Mouse (Mus musculus): ENCODE results near the gene Ptprn2. TPM values are rescaled to one million over a fixed set of nuclear protein-coding genes. Genes with fewer than 3 reads are reported as not detected.
A peak's percentile ranks its signal among the peaks of the same experiment; 100 is the strongest.

The Ptprn2 gene
- polyA plus RNA-seq, 1 experiment: 0.95 TPM

DNA sequence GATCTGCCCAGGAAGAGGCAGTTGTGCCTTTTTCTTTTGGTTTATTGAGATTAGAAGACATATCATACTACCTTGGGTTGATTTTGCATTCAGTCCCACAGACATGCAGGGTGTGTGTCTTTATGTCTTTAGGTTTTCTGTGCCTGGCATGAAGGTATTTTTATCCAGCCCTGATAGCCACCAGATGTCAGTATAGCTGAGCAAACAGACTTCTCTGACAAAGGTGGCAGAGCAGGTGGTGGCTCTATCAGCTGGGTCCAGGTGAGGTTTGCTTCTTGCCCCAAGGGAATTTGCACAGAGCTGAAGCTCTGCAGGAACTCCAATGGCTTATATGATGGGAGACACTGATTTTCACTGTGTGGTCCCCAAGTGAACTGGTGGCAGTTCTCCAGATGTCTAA is 161.3 kb downstream of the Ptprn2 start:
- Histone ChIP-seq H3K4me3 (replicated peaks; ENCODE audit: extremely low read depth, low read depth, low read length) (no peak overlapping the region), H3K4me1 (ENCODE audit: control insufficient read depth, insufficient read depth, low read length) (no peaks in the 10 kb centered on the region)
- TF ChIP-seq CTCF (IDR thresholded peaks at IDR 0.05; ENCODE audit: insufficient read depth, low read length) (no peak), POLR2A (IDR thresholded peaks at IDR 0.05; ENCODE audit: borderline replicate concordance, extremely low read depth, low read depth, low read length) (no peak)
- no peak for DNase-seq

DNA sequence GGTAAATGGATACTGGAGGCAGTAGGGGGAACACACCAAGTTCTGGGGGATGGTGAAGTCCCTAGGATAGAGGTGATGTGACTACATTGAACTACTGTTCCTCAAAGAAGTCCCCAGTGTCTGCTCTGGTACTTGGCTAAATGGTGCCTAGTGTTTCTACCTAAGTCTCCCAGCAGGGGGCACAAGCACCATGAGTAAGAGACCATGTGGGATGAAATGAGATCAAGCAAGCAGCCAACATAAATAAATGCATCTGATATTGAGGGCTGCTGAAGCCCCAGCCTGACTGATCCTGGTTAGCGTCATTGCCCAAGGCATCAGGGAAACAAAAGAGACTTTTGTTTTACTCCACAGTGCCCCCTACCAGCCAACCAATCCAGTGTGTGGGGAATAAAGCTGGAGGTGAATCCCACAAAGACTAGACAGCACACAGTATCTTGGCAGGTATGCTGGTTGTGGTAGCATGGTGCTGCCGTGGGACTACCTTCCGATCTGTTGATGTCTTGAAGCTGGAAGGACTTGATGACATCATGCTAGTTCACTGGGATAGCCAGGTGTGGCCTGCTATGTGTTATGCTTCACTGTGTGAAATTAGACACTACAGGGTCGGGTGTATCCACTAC is 163.2 kb downstream of the Ptprn2 start:
- no peak overlapping the region for H3K4me3 ChIP-seq (replicated peaks; ENCODE audit: extremely low read depth, low read depth, low read length)
- peak; percentile 19 for DNase-seq
- TF ChIP-seq CTCF (IDR thresholded peaks at IDR 0.05; ENCODE audit: insufficient read depth, low read length) (0 out of 2 replicates have a peak, but pooled peaks have one; percentile 10), POLR2A (IDR thresholded peaks at IDR 0.05; ENCODE audit: borderline replicate concordance, extremely low read depth, low read depth, low read length) (no peak)
- H3K4me1 ChIP-seq (ENCODE audit: control insufficient read depth, insufficient read depth, low read length): no peaks in the 10 kb centered on the region
- 60% methylated on average over 4 of the region's 4 CpGs for WGBS

DNA sequence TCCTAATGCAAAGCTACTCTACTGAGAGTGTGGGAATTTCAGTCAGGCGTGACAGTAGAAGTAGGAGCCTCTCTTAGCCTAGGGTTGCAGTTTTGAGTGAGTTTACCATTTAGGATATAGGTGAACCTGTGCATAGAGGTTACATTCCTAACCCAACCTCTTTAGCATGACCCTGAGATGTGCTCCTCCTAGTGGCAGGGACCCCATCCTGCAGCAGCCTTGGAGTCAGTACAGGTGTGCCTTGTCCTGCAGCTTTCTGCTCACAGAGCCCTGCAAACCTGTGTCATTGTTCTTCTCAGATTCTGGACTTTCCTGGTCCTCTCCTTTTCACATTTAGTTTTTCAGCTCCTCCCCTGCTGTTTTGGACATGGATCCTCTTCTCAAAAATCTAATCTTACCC is 168.2 kb downstream of the Ptprn2 start:
- no peak for DNase-seq
- no peaks in the 10 kb centered on the region for H3K4me1 ChIP-seq (ENCODE audit: control insufficient read depth, insufficient read depth, low read length)
- 85% methylated on average over 1 of the region's 1 CpGs for WGBS
- no peak overlapping the region for H3K4me3 ChIP-seq (replicated peaks; ENCODE audit: extremely low read depth, low read depth, low read length)
- TF ChIP-seq CTCF (IDR thresholded peaks at IDR 0.05; ENCODE audit: insufficient read depth, low read length) (peak; percentile 36; the same call in 1 of the 2 replicates), POLR2A (IDR thresholded peaks at IDR 0.05; ENCODE audit: borderline replicate concordance, extremely low read depth, low read depth, low read length) (no peak)

DNA sequence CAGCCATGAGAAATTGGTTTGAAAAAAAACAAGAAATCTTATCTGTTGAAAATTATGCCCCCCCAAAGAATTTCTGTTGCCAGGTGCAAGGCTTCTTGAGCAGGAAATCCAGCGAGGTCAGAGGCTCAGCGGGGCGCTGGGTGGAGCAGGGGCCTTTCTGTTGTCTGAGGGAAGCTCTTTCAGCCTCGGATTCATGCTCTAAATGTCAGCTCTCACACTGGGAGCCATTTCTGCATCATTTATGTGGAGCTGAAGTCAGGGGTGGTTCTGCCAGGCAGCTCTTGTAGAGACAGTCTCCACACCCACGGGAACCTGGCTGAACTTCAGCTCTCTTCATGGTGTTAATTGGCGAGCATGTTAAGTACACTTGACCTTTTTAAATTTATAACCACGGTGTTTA is 174.6 kb downstream of the Ptprn2 start:
- no peaks in the 10 kb centered on the region for H3K4me1 ChIP-seq (ENCODE audit: control insufficient read depth, insufficient read depth, low read length)
- no peak overlapping the region for H3K4me3 ChIP-seq (replicated peaks; ENCODE audit: extremely low read depth, low read depth, low read length)
- no peak for TF ChIP-seq POLR2A (IDR thresholded peaks at IDR 0.05; ENCODE audit: borderline replicate concordance, extremely low read depth, low read depth, low read length)
- TF ChIP-seq CTCF (IDR thresholded peaks at IDR 0.05; ENCODE audit: insufficient read depth, low read length): no peak
- no peak for DNase-seq
- WGBS: 17% methylated on average over 7 of the region's 7 CpGs

DNA sequence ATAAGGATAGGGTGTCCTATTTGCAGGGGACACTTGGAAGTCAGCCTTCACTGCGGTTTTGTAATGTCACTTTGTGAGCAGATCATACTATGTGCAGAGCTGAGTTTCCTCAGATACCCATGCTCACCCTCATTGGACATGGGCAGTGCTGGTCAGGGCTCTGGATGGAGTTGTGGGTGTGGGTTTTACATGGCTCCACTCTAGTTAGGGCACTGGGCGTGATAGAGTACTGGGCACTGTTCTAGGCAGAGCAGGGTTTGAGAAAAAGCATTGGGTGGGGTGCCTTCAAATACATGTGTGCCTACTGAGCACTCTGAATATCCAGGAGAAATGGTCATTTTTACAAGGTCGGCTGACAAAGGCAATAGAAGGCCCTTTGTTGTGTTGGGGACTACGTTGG is 175.5 kb downstream of the Ptprn2 start:
- no peak for TF ChIP-seq POLR2A (IDR thresholded peaks at IDR 0.05; ENCODE audit: borderline replicate concordance, extremely low read depth, low read depth, low read length)
- TF ChIP-seq CTCF (IDR thresholded peaks at IDR 0.05; ENCODE audit: insufficient read depth, low read length): no peak
- 68% methylated on average over 4 of the region's 4 CpGs for WGBS
- no peak overlapping the region for H3K4me3 ChIP-seq (replicated peaks; ENCODE audit: extremely low read depth, low read depth, low read length)
- no peaks in the 10 kb centered on the region for H3K4me1 ChIP-seq (ENCODE audit: control insufficient read depth, insufficient read depth, low read length)
- no peak for DNase-seq

DNA sequence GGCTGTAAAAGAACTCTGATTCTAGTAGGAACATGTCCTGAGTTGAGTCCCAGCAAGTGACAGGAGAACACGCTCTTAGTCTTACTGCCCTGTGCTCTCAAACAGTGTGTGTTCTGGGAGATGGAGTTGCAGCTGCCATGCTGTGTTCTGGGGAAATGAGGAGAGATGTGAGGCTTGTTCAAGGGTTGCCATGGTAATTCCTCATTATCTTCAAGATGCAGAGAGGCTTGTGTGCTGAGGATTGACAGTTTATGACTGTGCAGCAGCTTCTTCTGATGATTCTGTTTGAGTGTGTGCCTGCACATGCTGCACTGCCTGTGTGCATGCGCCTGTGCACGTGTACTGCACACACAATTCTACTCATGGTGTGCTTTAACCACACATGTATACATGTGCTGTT is 192.2 kb downstream of the Ptprn2 start:
- no peak overlapping the region for H3K4me3 ChIP-seq (replicated peaks; ENCODE audit: extremely low read depth, low read depth, low read length)
- no peak for DNase-seq
- TF ChIP-seq POLR2A (IDR thresholded peaks at IDR 0.05; ENCODE audit: borderline replicate concordance, extremely low read depth, low read depth, low read length) (no peak), CTCF (IDR thresholded peaks at IDR 0.05; ENCODE audit: insufficient read depth, low read length) (no peak)
- H3K4me1 ChIP-seq (ENCODE audit: control insufficient read depth, insufficient read depth, low read length): no peaks in the 10 kb centered on the region
- 72% methylated on average over 3 of the region's 3 CpGs for WGBS

DNA sequence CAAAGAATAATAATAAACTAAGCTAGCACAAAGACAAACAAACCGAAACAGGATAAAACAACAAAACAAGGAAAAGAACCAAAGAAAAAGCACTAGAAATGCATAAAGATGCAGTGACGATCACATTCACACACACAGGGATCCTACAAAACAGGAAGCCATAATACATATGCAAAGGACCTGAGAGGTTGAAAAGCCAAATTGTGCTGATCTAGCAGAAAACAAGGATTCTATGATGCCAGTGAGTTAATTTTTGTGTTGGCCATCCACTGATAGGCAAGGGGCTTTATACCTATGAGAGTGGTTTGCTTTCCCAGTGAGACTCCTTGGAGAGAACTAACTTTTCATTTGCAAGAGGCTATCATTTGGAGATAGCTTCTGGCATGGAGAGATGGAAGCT is 204.3 kb downstream of the Ptprn2 start:
- TF ChIP-seq CTCF (IDR thresholded peaks at IDR 0.05; ENCODE audit: insufficient read depth, low read length) (no peak), POLR2A (IDR thresholded peaks at IDR 0.05; ENCODE audit: borderline replicate concordance, extremely low read depth, low read depth, low read length) (no peak)
- Histone ChIP-seq H3K4me3 (replicated peaks; ENCODE audit: extremely low read depth, low read depth, low read length) (no peak overlapping the region), H3K4me1 (ENCODE audit: control insufficient read depth, insufficient read depth, low read length) (no peaks in the 10 kb centered on the region)
- DNase-seq: no peak
- WGBS: 94% methylated on average over 2 of the region's 2 CpGs

DNA sequence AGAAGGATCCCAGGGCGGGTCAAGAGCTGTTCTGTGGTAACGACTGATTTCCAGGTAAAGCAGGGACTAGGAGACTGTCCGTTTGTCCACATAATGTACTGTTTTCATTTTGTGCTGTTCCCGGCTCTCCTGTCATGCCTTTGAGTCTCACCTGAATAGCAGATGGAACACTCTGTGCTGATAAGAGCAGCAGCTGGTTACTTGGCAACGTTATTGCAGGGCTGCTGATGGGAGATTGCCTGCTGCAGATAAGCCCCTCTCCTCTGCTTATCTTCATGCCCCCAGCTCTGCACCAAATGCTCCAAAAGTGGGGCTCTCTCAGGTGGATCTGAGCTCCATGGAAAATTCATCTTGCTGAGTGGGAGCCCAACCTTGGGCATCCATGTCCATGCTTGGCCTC is 224.0 kb downstream of the Ptprn2 start:
- H3K4me3 ChIP-seq (replicated peaks; ENCODE audit: extremely low read depth, low read depth, low read length): no peak overlapping the region
- no peaks in the 10 kb centered on the region for H3K4me1 ChIP-seq (ENCODE audit: control insufficient read depth, insufficient read depth, low read length)
- 42% methylated on average over 5 of the region's 5 CpGs for WGBS
- no peak for DNase-seq
- TF ChIP-seq POLR2A (IDR thresholded peaks at IDR 0.05; ENCODE audit: borderline replicate concordance, extremely low read depth, low read depth, low read length): no peak
- no peak for TF ChIP-seq CTCF (IDR thresholded peaks at IDR 0.05; ENCODE audit: insufficient read depth, low read length)

DNA sequence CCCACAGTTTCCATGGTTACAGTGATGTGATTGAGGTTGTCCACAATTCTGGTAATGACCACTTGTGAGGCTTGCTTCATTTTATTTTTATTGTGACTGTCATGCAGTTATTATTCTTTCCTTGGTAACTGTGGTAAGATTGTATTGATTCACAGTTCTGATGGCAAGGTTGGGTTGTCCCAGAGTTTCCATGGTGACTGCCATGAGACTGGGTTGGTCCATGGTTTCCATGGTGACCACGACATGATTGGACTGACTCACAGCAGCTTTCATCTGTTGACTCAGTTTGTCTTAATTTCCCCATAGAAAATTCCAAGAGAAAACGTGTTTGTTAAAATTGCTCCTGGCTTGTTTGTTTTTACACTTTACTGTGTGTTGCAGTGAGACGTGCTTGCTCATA is 225.2 kb downstream of the Ptprn2 start:
- TF ChIP-seq CTCF (IDR thresholded peaks at IDR 0.05; ENCODE audit: insufficient read depth, low read length) (no peak), POLR2A (IDR thresholded peaks at IDR 0.05; ENCODE audit: borderline replicate concordance, extremely low read depth, low read depth, low read length) (no peak)
- DNase-seq: no peak
- H3K4me1 ChIP-seq (ENCODE audit: control insufficient read depth, insufficient read depth, low read length): no peaks in the 10 kb centered on the region
- H3K4me3 ChIP-seq (replicated peaks; ENCODE audit: extremely low read depth, low read depth, low read length): no peak overlapping the region
- 60% methylated on average over 3 of the region's 3 CpGs for WGBS

DNA sequence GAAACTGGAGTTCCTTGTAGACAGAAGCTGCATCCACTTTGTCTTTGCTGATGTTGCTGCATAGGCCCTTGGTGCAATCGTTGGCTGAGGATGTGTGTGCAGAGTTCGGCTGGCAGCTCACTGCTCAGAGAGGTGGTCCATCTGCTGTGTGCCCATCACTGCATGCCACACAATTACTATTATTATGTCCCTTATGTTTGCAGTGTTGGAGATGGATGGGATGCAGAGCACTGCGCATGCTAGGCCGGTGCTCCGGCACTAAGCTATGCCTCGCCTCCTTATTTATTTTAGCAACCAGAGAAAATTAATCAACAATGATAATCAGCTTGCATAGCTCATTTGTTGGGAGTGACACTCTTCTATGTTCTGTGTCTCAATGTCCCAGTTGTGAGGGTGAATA is 225.6 kb downstream of the Ptprn2 start:
- Histone ChIP-seq H3K4me1 (ENCODE audit: control insufficient read depth, insufficient read depth, low read length) (no peaks in the 10 kb centered on the region), H3K4me3 (replicated peaks; ENCODE audit: extremely low read depth, low read depth, low read length) (no peak overlapping the region)
- 88% methylated on average over 6 of the region's 6 CpGs for WGBS
- no peak for DNase-seq
- TF ChIP-seq POLR2A (IDR thresholded peaks at IDR 0.05; ENCODE audit: borderline replicate concordance, extremely low read depth, low read depth, low read length) (no peak), CTCF (IDR thresholded peaks at IDR 0.05; ENCODE audit: insufficient read depth, low read length) (no peak)

Measured in lung, adult 2 months (tissue).